Mouse (Mus musculus) liver, embryonic 14.5 days (tissue): Measurements from ENCODE around the gene Mpc1. TPM values are rescaled to one million over a fixed set of nuclear protein-coding genes. Genes with fewer than 3 reads are reported as not detected.

Experiments
- ATAC-seq: fragments of 200-750 bp; cut with Nextera tagmentation; 2 replicates; pipeline ENCODE4 v1.8.0; 2017; ENCODE audit warnings: moderate number of reproducible peaks, mild to moderate bottlenecking, moderate library complexity; ENCODE audit not compliant: insufficient read depth
- DNase-seq, 3 experiments: peaks; one replicate each; pipeline ENCODE4 v3.0.0-alpha.2; 2012 to 2013; ENCODE audit warnings: low read depth in 3 of 3, low spot score in 3 of 3
- H3K27ac ChIP-seq: fragments of 300-500 bp; sonication (generic); 2 replicates; pipeline ENCODE4 v1.5.1; 2014; ENCODE audit warnings: moderate library complexity, mild to moderate bottlenecking, control low read depth, inconsistent platforms
- H3K27me3 ChIP-seq: fragments of 300-500 bp; sonication (generic); 2 replicates; pipeline ENCODE4 v1.6.1; 2014; ENCODE audit warnings: mild to moderate bottlenecking, low read length, moderate library complexity; ENCODE audit not compliant: control insufficient read depth, insufficient read depth
- H3K36me3 ChIP-seq: fragments of 300-500 bp; sonication (generic); replicated peaks from 2 replicates; pipeline ENCODE4 v1.6.1; 2014; ENCODE audit warnings: low read depth; ENCODE audit not compliant: control insufficient read depth, insufficient read depth
- H3K4me1 ChIP-seq, 2 experiments: fragments of 200-500 bp in 1 of 2; fragments of 300-500 bp in 1 of 2; sonication (generic) in 1 of 2; replicated peaks; 2 replicates each; pipeline ENCODE4 v1.6.1; 2012 to 2014; ENCODE audit warnings: antibody characterized with exemption in 1 of 2, inconsistent platforms in 1 of 2, low read length in 1 of 2; ENCODE audit not compliant: control insufficient read depth in 2 of 2, insufficient read depth in 2 of 2
- H3K4me2 ChIP-seq: fragments of 300-500 bp; sonication (generic); 2 replicates; pipeline ENCODE4 v1.6.1; 2014; ENCODE audit warnings: low read depth, mild to moderate bottlenecking, control low read depth, moderate library complexity
- H3K4me3 ChIP-seq, 2 experiments: fragments of 200-500 bp in 1 of 2; fragments of 300-500 bp in 1 of 2; sonication (generic) in 1 of 2; 2 replicates each; pipeline ENCODE4 v1.5.1; 2012 to 2014; ENCODE audit warnings: low read depth in 2 of 2, low read length in 2 of 2, mild to moderate bottlenecking in 2 of 2, control low read depth in 1 of 2, inconsistent platforms in 1 of 2, moderate library complexity in 1 of 2; ENCODE audit not compliant: insufficient read depth in 1 of 2
- H3K9ac ChIP-seq: fragments of 300-500 bp; sonication (generic); replicated peaks from 2 replicates; pipeline ENCODE4 v1.6.1; 2014; ENCODE audit warnings: mild to moderate bottlenecking, control low read depth, moderate library complexity
- H3K9me3 ChIP-seq: fragments of 300-500 bp; sonication (generic); 2 replicates; pipeline ENCODE4 v1.6.1; 2016; ENCODE audit warnings: low read length, mixed read lengths; ENCODE audit not compliant: control insufficient read depth
- CTCF ChIP-seq: IDR thresholded peaks from 2 replicates; pipeline ENCODE4 v1.5.1; 2016; ENCODE audit warnings: antibody characterized with exemption, low read depth, control low read depth
- EP300 ChIP-seq: IDR thresholded peaks from 2 replicates; pipeline ENCODE4 v1.6.1; 2016; ENCODE audit warnings: antibody characterized with exemption, low read depth
- WGBS: fragments of 180-500 bp; shearing (Covaris S2); extraction: QIAGEN DNeasy Blood & Tissue Kit; methylation state at CpG from one replicate; pipeline ENCODE4 v1.1.7; 2014; ENCODE audit not compliant: insufficient replicate concordance; 5-methylcytosine and 5-hydroxymethylcytosine counted together
- polyA plus RNA-seq, 2 experiments: library from polyadenylated mRNA; depleted of rRNA in 1 of 2; stranded (reverse) in 1 of 2; unstranded in 1 of 2; fragments of >200 nt; fragmentation: Nextera tagmentation in 1 of 2; extraction: Ambion mirVana in 1 of 2; gene quantifications; 2 replicates each; pipeline versions ENCODE4 v1.2.1 to v1.2.3; 2012 to 2014

Gene Mpc1
- polyA plus RNA-seq, 2 experiments = 50.5 to 151 TPM

DNA sequence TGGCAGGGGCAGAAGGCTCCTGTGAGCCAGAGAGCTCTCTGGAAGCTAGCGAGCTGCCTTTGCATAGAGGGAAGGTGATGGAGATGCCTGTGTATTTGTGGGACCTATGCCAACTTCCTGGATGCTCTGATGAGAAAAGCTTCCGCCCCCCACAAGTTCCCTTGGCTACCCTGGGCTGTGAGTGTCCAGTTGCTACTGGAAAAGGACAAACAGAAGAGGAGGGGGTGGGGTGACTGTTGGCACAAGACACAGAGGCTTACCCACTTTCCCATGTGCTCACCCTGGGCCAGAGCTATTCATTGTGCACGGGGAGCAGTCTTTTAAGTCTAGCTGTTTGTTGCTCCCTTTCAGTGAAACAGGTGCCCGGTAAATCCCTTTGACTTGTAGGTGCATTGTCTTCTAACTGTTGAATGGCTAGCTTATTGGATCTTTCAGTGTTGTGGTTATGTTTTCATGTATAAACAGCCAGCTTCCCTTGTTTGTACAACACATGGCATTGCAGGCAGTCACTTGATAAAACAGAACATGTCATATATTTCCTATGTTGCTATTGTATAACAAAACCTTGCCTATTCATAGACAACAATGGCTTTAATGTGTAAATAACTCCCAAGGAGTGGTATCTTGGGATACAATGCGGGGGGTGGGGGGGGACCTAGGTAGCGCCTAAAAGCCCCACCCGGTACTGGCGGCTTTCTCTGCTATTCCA, 57.1 kb downstream of the Mpc1 start:
- DNase-seq (no peak), ATAC-seq (no peak)
- Histone ChIP-seq H3K27ac (no peak overlapping the region), H3K9ac (no peak overlapping the region), H3K36me3 (no peaks in the 10 kb centered on the region), H3K4me1 (no peaks in the 10 kb centered on the region), H3K9me3 (no peaks in the 10 kb centered on the region), H3K4me3 (no peak overlapping the region), H3K27me3 (peaks cover 35% of the 10 kb centered on the region), H3K4me2 (no peak overlapping the region)
- WGBS = 28% methylated on average over 8 of the region's 8 CpGs
- no peak for TF ChIP-seq EP300
- no peak for TF ChIP-seq CTCF

DNA sequence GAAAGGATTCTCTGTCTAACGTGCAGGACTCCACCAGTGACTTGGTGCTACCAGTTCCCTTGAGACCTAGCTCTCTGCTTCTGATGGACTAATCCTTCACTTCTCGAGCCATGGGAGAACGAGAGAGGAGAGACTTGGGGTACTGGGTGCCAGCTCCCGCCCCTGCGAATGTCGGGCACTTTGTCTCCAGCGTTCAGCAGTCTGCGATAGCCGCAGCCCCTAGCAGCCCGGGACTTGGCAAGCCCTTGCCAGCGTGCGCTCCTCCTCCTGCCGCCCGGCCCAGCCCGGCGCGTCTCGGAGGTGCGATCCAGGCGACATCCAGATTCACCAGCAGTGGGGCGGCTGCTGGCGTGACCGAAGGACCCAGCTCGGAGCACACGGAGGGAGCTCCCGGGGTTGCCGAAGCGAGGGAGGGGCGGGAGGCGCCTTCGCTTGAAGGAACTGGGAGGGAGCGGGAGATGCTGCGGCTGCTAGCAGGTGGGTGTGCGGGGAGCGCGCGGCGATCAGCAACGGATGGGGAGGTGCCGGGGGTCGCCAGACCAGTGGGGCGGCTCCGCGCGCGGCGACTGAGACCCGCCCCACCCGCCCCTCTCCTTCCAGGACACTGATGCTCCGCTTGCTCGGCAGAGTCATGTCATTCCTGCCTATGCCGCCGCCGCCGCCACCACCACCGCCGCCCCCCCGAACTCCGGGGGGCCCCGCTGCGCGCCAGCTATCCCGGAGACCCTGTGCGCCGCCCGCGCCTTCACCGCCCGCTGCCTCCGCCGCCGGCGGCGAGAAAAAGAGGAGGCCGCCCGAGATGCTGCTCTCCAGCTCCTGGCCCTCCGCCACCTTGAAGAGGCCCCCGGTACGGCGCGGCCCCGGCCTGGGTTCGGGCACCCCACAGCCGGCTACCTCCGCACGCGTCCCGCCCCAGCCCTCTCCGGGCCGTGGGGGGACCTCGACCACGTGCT, 58.0 kb downstream of the Mpc1 start:
- no peak for TF ChIP-seq EP300
- TF ChIP-seq CTCF = no peak
- no peaks in the 10 kb centered on the region for H3K4me1 ChIP-seq
- DNase-seq (no peak), ATAC-seq (no peak)
- peak overlapping the region; percentile 54 for H3K4me2 ChIP-seq
- peak overlapping the region in 1 of 2 experiments; percentile 25; a peak in 2 of 4 replicates for H3K4me3 ChIP-seq
- H3K27me3 ChIP-seq = peaks cover 35% of the 10 kb centered on the region
- H3K9me3 ChIP-seq = no peaks in the 10 kb centered on the region
- H3K9ac ChIP-seq = no peak overlapping the region
- H3K36me3 ChIP-seq = no peaks in the 10 kb centered on the region
- WGBS = 1% methylated on average over 75 of the region's 92 CpGs
- H3K27ac ChIP-seq = no peak overlapping the region

DNA sequence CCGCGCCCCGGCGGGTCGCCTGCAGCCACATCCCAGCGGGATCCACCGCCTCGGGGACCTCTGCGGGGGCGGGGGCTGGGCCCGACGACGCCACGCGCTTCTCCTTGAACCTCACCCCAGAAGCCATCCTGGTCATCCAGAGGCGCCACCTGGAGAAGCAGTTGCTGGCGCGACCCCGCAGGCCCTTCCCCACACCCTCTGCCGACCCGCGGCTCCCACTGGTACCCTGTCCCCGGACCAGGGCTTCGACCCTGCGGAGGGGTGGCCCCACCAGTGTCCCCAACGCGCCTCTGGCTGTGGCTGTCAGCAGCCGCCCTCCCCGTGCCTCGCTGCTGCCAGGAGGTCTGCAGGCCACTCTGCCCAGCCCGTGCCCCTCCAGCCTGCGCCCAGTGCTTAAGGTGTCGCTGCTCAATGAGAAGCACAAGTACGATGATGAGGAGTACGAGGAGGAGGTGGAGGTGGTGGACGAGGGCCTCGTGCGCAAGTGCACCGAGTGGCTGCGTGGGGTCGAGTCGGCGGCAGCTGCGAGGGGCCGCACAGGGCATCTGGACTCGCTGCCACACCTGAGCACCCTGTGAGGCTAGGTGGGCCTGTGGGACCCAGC, 58.8 kb downstream of the Mpc1 start:
- ATAC-seq (no peak), DNase-seq (no peak)
- Histone ChIP-seq H3K4me1 (no peaks in the 10 kb centered on the region), H3K9me3 (no peaks in the 10 kb centered on the region), H3K27me3 (peaks cover 35% of the 10 kb centered on the region), H3K36me3 (no peaks in the 10 kb centered on the region), H3K4me2 (peak overlapping the region; percentile 54), H3K4me3 (no peak overlapping the region; a peak in 1 of 4 replicates), H3K9ac (no peak overlapping the region), H3K27ac (no peak overlapping the region)
- WGBS = 15% methylated on average over 46 of the region's 46 CpGs
- TF ChIP-seq CTCF = no peak
- no peak for TF ChIP-seq EP300

DNA sequence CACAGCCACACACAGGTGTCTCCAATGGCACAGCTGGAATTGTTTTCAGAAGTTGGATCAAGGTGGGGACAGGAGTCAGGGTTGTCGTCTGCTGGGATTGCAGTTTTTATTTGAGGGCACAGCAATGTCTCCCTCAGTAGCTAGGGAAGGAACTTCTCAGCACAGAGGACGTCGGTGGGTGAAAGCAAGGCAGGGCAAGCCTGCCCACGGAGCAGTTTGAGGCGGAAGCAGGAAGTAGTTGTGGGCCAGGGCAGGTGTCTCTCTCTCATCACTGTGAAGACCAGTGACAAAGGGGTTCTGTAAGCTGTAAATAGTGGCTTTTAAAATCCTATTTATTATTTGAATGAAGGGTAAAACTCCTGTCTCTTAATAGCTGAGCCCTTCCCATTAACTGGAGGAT, 60.0 kb downstream of the Mpc1 start:
- H3K9me3 ChIP-seq = no peaks in the 10 kb centered on the region
- H3K9ac ChIP-seq = no peak overlapping the region
- no peak overlapping the region for H3K27ac ChIP-seq
- TF ChIP-seq CTCF (no peak), EP300 (no peak)
- no peak overlapping the region for H3K4me2 ChIP-seq
- H3K4me1 ChIP-seq = no peaks in the 10 kb centered on the region
- no peak overlapping the region for H3K4me3 ChIP-seq
- ATAC-seq (no peak), DNase-seq (no peak)
- peaks cover 35% of the 10 kb centered on the region for H3K27me3 ChIP-seq
- 15% methylated on average over 5 of the region's 5 CpGs for WGBS
- no peaks in the 10 kb centered on the region for H3K36me3 ChIP-seq

DNA sequence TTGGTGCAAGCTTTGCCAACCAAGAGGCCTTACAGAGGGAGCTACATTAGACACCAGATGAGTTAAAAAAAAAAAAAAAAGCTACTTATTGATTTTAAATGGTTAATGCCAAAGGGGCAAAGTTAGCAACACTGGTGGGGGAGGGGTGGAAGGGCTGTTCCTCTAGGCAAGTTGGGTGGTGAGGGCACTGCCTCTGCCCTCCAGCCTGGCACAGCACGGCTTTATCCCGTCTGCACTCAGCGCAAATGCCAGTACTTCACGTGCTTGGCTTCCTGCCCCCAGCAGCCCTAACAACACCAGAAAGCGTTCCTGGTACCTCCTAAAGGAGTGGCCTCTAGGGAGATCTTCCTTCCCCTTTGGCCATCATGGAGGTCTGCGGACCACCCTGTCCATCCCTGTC, 60.7 kb downstream of the Mpc1 start:
- Histone ChIP-seq H3K9ac (no peak overlapping the region), H3K4me2 (no peak overlapping the region), H3K27me3 (peaks cover 35% of the 10 kb centered on the region), H3K9me3 (no peaks in the 10 kb centered on the region), H3K4me3 (no peak overlapping the region), H3K4me1 (no peaks in the 10 kb centered on the region), H3K36me3 (no peaks in the 10 kb centered on the region), H3K27ac (no peak overlapping the region)
- DNase-seq (no peak), ATAC-seq (no peak)
- WGBS = 75% methylated on average over 6 of the region's 6 CpGs
- TF ChIP-seq EP300 (no peak), CTCF (no peak)

Other genes with a start within 250 kb of the Mpc1 start
- gene Gm49673, start 135.1 kb upstream of the Mpc1 start, polyA plus RNA-seq (2012; rRNA removed) = 0.08 TPM in 1 of 2 replicates, not detected in the other
- gene Gm49673, start 135.1 kb upstream of the Mpc1 start, polyA plus RNA-seq (2014; fragmentation: Nextera tagmentation; extraction: Ambion mirVana) = not detected in 2 replicates
- gene Rnaset2a, start 134.8 kb upstream of the Mpc1 start, polyA plus RNA-seq (2012; rRNA removed) = 9.8 and 13.5 TPM in 2 replicates
- gene Rnaset2a, start 134.8 kb upstream of the Mpc1 start, polyA plus RNA-seq (2014; fragmentation: Nextera tagmentation; extraction: Ambion mirVana) = 14.9 and 16.2 TPM in 2 replicates
- 2.8 and 5.6 TPM in 2 replicates for gene Fgfr1op, start 117.4 kb upstream of the Mpc1 start, polyA plus RNA-seq (2012; rRNA removed)
- gene Fgfr1op, start 117.4 kb upstream of the Mpc1 start, polyA plus RNA-seq (2014; fragmentation: Nextera tagmentation; extraction: Ambion mirVana) = 10.5 and 11.8 TPM in 2 replicates
- gene Ccr6, start 46.9 kb upstream of the Mpc1 start, polyA plus RNA-seq (2012; rRNA removed) = 0.04 TPM in 1 of 2 replicates, not detected in the other
- gene Ccr6, start 46.9 kb upstream of the Mpc1 start, polyA plus RNA-seq (2014; fragmentation: Nextera tagmentation; extraction: Ambion mirVana) = not detected in 2 replicates
- 39.5 and 46.9 TPM in 2 replicates for gene Sft2d1, start 28.2 kb downstream of the Mpc1 start, polyA plus RNA-seq (2012; rRNA removed)
- gene Sft2d1, start 28.2 kb downstream of the Mpc1 start, polyA plus RNA-seq (2014; fragmentation: Nextera tagmentation; extraction: Ambion mirVana) = 51.7 and 51.9 TPM in 2 replicates
- gene Prr18, start 54.6 kb downstream of the Mpc1 start, polyA plus RNA-seq (2012; rRNA removed) = 0.03 and 0.06 TPM in 2 replicates
- gene Prr18, start 54.6 kb downstream of the Mpc1 start, polyA plus RNA-seq (2014; fragmentation: Nextera tagmentation; extraction: Ambion mirVana) = not detected in 2 replicates
- gene T2, start 73.1 kb downstream of the Mpc1 start, polyA plus RNA-seq (2012; rRNA removed) = 0.04 and 0.09 TPM in 2 replicates
- not detected in 2 replicates for gene T2, start 73.1 kb downstream of the Mpc1 start, polyA plus RNA-seq (2014; fragmentation: Nextera tagmentation; extraction: Ambion mirVana)
- 0.03 TPM in 1 of 2 replicates, not detected in the other for gene T, start 151.5 kb downstream of the Mpc1 start, polyA plus RNA-seq (2012; rRNA removed)
- gene T, start 151.5 kb downstream of the Mpc1 start, polyA plus RNA-seq (2014; fragmentation: Nextera tagmentation; extraction: Ambion mirVana) = not detected in 2 replicates
- 0.52 and 0.60 TPM in 2 replicates for gene Pde10a, start 242.5 kb downstream of the Mpc1 start, polyA plus RNA-seq (2012; rRNA removed)
- gene Pde10a, start 242.5 kb downstream of the Mpc1 start, polyA plus RNA-seq (2014; fragmentation: Nextera tagmentation; extraction: Ambion mirVana) = 0.34 and 0.52 TPM in 2 replicates